Mouse (Mus musculus) pancreas, adult 10 weeks (tissue): ENCODE data around the gene Gm18596. TPM values are rescaled to one million over a fixed set of nuclear protein-coding genes. Genes with fewer than 3 reads are reported as not detected.

Experiments
- polyA plus RNA-seq: library from polyadenylated mRNA; stranded (reverse); fragments of 350-450 nt; fragmentation: Illumina TruSeq; extraction: RNeasy Lipid Tissue Mini Kit (QIAGEN cat#74804); gene quantifications from one replicate; pipeline ENCODE4 v1.2.3, GENCODE M21; 2015; ENCODE audit warnings: low read depth, low replicate concordance; ENCODE audit not compliant: insufficient read depth

The Gm18596 gene
- polyA plus RNA-seq = not detected

GRCm38 (mm10) chr10:77741924-77742688 is at the start of gene Gm18596:
TSS of gene Gm18596 (minus strand) at chr10:77742638.

GRCm38 (mm10) chr10:77787876-77788275 is 45.4 kb upstream of the Gm18596 start, which contains the start of gene Gm7137:
TSS of gene Gm7137 (minus strand) at chr10:77788200.

GRCm38 (mm10) chr10:77782442-77782841 is 40.0 kb upstream of the Gm18596 start, which contains the start of gene Gm3250:
TSS of gene Gm3250 (minus strand) at chr10:77782542.

GRCm38 (mm10) chr10:77776844-77777243 is 34.4 kb upstream of the Gm18596 start, which contains the start of gene Gm7138:
TSS of gene Gm7138 (minus strand) at chr10:77776944.

GRCm38 (mm10) chr10:77771225-77771624 is 28.8 kb upstream of the Gm18596 start, which contains the start of gene Gm3238:
TSS of gene Gm3238 (minus strand) at chr10:77771325.

GRCm38 (mm10) chr10:77759582-77759981 is 17.1 kb upstream of the Gm18596 start, which contains the start of gene Gm3233:
TSS of gene Gm3233 (minus strand) at chr10:77759682.

GRCm38 (mm10) chr10:77751254-77751653 is 8.8 kb upstream of the Gm18596 start, which contains the start of gene Gm9736:
TSS of gene Gm9736 (minus strand) at chr10:77751354.

DNA sequence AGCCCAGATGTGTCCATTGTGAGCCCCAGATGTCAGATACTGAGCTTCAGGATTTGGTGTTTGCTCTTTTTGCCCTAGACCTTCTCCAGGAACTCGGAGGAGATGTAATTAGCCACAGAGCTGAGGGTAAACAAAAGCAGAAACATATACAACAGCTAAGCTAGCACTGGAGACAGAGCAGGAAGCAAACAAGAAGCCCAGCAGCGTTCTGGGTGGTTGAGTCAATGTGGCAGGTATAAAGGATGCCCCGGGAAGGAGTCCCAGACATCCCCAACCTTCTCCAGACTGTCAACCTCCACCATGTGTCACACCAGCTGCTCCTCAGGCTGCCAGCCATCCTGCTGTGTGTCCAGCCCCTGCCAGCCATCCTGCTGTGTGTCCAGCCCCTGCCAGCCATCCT is 16.3 kb downstream of the Gm18596 start, which contains the start of gene Gm10100:
TSS of gene Gm10100 (plus strand) at position 301 of the 400 bp plus-strand sequence.

GRCm38 (mm10) chr10:77720299-77720698 is 22.1 kb downstream of the Gm18596 start, which contains the start of gene Krtap12-1:
TSS of gene Krtap12-1 (plus strand) at chr10:77720599.

DNA sequence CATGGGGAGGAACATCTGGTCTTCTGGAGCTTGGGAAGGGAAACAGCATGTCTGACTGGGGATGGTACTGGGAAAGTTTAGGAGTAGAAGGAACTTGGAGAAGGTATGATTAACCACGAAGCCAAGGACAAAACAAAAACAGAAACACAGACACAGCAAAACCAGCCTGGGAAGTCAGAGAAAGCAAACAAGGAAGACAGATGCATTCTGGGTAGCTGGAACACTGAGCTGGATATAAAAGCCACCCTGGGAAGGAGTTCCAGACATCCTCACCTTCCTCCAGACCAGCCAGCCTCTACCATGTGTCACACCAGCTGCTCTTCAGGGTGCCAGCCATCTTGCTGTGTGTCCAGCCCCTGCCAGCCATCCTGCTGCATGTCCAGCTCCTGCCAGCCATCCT is 26.9 kb downstream of the Gm18596 start, which contains the start of gene Gm10142:
TSS of gene Gm10142 (plus strand) at position 301 of the 400 bp plus-strand sequence.

GRCm38 (mm10) chr10:77711157-77711556 is 31.3 kb downstream of the Gm18596 start, which contains the start of gene Gm10024:
TSS of gene Gm10024 (plus strand) at chr10:77711457.

DNA sequence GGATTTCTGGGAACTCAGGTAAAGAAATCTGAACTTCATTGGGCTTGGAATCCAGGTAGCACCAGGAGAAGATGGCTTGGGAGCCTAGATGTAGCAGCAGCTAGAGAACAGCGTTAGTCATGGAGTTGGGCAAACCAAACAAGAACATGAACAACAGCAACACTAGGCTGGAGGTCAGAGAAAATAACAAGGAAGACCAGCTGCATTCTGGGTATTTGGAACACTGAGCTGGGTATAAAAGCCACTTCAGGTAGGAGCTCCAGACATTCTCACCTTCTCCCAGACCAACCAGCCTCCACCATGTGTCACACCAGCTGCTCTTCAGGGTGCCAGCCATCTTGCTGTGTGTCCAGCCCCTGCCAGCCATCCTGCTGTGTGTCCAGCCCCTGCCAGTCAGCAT is 36.1 kb downstream of the Gm18596 start, which contains the start of gene Gm10272:
TSS of gene Gm10272 (plus strand) at position 301 of the 400 bp plus-strand sequence.

DNA sequence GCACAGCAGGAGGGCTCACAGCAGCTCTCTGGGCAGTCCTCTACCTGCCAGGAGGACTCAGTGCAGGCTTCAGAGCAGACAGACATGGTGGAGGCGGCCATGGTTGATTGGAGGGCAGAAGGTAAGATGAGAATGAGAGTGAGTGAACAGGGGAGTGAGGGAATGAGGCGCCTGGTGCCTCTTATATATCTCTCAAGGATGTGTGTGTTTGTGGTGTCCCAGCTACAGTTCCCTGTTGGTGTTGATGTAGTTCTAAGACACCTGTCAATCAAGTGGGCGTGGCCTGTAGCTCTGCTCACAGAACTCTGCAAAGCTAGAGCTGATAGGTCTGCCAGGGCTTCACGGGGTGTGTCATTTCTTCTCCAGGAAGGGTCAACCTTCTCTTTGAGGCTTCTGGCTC is 45.3 kb downstream of the Gm18596 start, which contains the start of gene Gm9508:
TSS of gene Gm9508 (minus strand) at position 101 of the 400 bp plus-strand sequence.

Other genes with a start within 250 kb of the Gm18596 start
- gene Fam207a, start 226.9 kb downstream of the Gm18596 start, polyA plus RNA-seq = 5.0 TPM
- 2.8 TPM for gene Itgb2, start 212.4 kb downstream of the Gm18596 start, polyA plus RNA-seq
- 43.2 TPM for gene Pttg1ip, start 160.9 kb downstream of the Gm18596 start, polyA plus RNA-seq
- gene Sumo3, start 136.5 kb downstream of the Gm18596 start, polyA plus RNA-seq = 25.0 TPM
- gene Gm49325, start 136.4 kb downstream of the Gm18596 start, polyA plus RNA-seq = not detected
- 14.4 TPM for gene Ube2g2, start 120.4 kb downstream of the Gm18596 start, polyA plus RNA-seq
- not detected for gene Tspear, start 56.1 kb downstream of the Gm18596 start, polyA plus RNA-seq
- gene Gm19402, start 51.9 kb downstream of the Gm18596 start, polyA plus RNA-seq = not detected
- gene Gm9508, start 45.4 kb downstream of the Gm18596 start, polyA plus RNA-seq = not detected
- gene Gm10272, start 36.0 kb downstream of the Gm18596 start, polyA plus RNA-seq = not detected
- not detected for gene Gm10024, start 31.2 kb downstream of the Gm18596 start, polyA plus RNA-seq
- not detected for gene Gm10142, start 26.8 kb downstream of the Gm18596 start, polyA plus RNA-seq
- not detected for gene Krtap12-1, start 22.0 kb downstream of the Gm18596 start, polyA plus RNA-seq
- gene Gm10100, start 16.2 kb downstream of the Gm18596 start, polyA plus RNA-seq = not detected
- not detected for gene Gm9736, start 8.7 kb upstream of the Gm18596 start, polyA plus RNA-seq
- gene Gm3233, start 17.0 kb upstream of the Gm18596 start, polyA plus RNA-seq = not detected
- gene Gm3238, start 28.7 kb upstream of the Gm18596 start, polyA plus RNA-seq = not detected
- gene Gm7138, start 34.3 kb upstream of the Gm18596 start, polyA plus RNA-seq = not detected
- gene Gm3250, start 39.9 kb upstream of the Gm18596 start, polyA plus RNA-seq = not detected
- not detected for gene Gm7137, start 45.6 kb upstream of the Gm18596 start, polyA plus RNA-seq
- gene Gm9639, start 52.4 kb upstream of the Gm18596 start, polyA plus RNA-seq = not detected
- gene Gm19668, start 56.5 kb upstream of the Gm18596 start, polyA plus RNA-seq = not detected
- not detected for gene Gm9507, start 69.2 kb upstream of the Gm18596 start, polyA plus RNA-seq
- not detected for gene Gm2696, start 72.0 kb upstream of the Gm18596 start, polyA plus RNA-seq
- gene Krtap10-4, start 84.5 kb upstream of the Gm18596 start, polyA plus RNA-seq = not detected
- not detected for gene Krtap10-10, start 93.3 kb upstream of the Gm18596 start, polyA plus RNA-seq
- not detected for gene Gm36176, start 104.2 kb upstream of the Gm18596 start, polyA plus RNA-seq
- gene Gm10318, start 110.2 kb upstream of the Gm18596 start, polyA plus RNA-seq = not detected
- not detected for gene Gm3285, start 119.3 kb upstream of the Gm18596 start, polyA plus RNA-seq
- 0.48 TPM for gene Lrrc3, start 159.9 kb upstream of the Gm18596 start, polyA plus RNA-seq
- 1.4 TPM for gene Trpm2, start 227.9 kb upstream of the Gm18596 start, polyA plus RNA-seq
- 6.9 TPM for gene 1810043G02Rik, start 235.9 kb upstream of the Gm18596 start, polyA plus RNA-seq